Mouse (Mus musculus): ENCODE results near the gene 4930404H24Rik. TPM values are rescaled to one million over a fixed set of nuclear protein-coding genes. Genes with fewer than 3 reads are reported as not detected.

Gene 4930404H24Rik
- polyA plus RNA-seq, 1 experiment from 2014 or later: not detected

DNA sequence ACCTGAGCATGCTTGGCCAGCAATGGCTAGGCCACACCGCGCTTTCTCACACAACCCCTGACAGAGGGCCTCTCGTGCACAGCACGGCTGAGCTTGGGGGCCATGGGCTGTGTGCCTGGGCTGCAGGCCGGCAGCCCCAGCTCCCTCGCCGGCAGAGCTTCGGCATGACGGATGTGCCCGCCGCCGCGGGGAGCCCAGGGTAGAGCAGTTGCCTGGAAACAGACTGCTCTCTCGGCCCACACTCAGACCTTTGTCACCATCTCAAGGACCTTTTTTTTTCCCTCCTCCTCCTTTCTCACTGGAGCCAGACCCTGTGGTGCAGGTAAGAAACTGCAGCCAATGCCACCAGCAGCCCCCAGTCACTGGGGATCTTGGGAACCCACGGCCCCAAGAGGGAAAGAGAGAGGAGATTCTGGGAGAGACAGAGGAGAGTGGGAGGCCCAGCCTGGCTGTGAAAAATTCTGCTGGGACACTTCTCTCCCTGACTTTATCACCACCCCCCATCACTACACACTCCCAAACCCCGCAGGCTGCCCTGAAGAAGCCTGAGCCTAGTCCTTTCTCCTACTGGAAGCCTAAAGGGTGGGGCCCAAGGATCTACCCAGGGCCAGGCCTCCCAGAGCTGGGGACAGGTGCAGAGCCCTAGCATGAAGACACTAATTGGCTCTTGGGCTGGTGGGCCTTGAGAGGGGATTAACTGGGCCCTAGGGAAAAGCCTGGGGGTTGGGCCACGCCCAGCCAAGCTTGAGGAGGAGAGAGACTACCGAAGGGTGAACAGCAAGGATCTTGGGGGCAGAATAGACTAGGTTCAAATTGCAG is 16.8 kb downstream of the 4930404H24Rik start:
- H3K4me3 ChIP-seq (ENCODE audit: low read depth, low read length): no peak overlapping the region
- DNase-seq (ENCODE audit: low spot score) (peak; percentile 48), ATAC-seq (ENCODE audit: insufficient number of reproducible peaks, low FRiP score, low TSS enrichment, low read depth) (no peak)
- 11% methylated on average over 18 of the region's 18 CpGs for WGBS
- peaks cover 10% of the 10 kb centered on the region for H3K4me1 ChIP-seq (ENCODE audit: control insufficient read depth, insufficient read depth, low read length)
- no peaks in the 10 kb centered on the region for H3K36me3 ChIP-seq (ENCODE audit: control insufficient read depth, insufficient read depth, low read length)
- 0 out of 2 replicates have a peak overlapping the region, but pooled peaks have one; percentile 23 for H3K9ac ChIP-seq (ENCODE audit: low read length)
- no peak overlapping the region for H3K27ac ChIP-seq (replicated peaks; ENCODE audit: low read depth, low read length)
- no peaks in the 10 kb centered on the region for H3K9me3 ChIP-seq (ENCODE audit: control insufficient read depth, low read length)
- H3K27me3 ChIP-seq (ENCODE audit: control insufficient read depth, insufficient read depth, low read length): no peaks in the 10 kb centered on the region
- H3K4me2 ChIP-seq (ENCODE audit: low read depth, severe bottlenecking): 0 out of 2 replicates have a peak overlapping the region, but pooled peaks have one; percentile 1

DNA sequence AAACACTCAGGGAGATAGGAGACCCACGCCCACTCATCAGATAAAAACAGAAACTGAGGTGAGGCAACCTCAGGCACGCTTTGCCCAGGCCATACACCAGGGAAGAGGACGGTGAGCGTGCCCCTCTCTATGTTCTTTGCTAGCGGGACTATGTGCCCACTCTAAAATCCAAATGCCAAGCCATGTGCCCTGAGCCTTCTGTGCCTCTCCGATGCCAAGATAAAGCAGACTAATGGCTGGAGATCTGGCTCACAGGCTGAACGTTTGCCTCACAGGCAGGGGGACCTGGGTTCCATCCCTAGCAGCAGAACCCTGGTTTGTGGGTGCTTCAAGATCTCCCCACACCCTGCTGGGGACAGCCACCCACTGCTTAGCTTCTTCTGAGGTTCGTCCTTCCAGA is 17.5 kb downstream of the 4930404H24Rik start:
- no peak for DNase-seq (ENCODE audit: low spot score)
- Histone ChIP-seq H3K9me3 (ENCODE audit: control insufficient read depth, low read length) (no peaks in the 10 kb centered on the region), H3K4me1 (ENCODE audit: control insufficient read depth, insufficient read depth, low read length) (peaks cover 10% of the 10 kb centered on the region), H3K27me3 (ENCODE audit: control insufficient read depth, insufficient read depth, low read length) (no peaks in the 10 kb centered on the region), H3K27ac (replicated peaks; ENCODE audit: low read depth, low read length) (no peak overlapping the region), H3K9ac (ENCODE audit: low read length) (no peak overlapping the region), H3K4me2 (ENCODE audit: low read depth, severe bottlenecking) (no peak overlapping the region), H3K36me3 (ENCODE audit: control insufficient read depth, insufficient read depth, low read length) (no peaks in the 10 kb centered on the region), H3K4me3 (ENCODE audit: low read depth, low read length) (no peak overlapping the region)
- no peak for ATAC-seq (ENCODE audit: insufficient number of reproducible peaks, low FRiP score, low TSS enrichment, low read depth)
- WGBS: 95% methylated on average over 8 of the region's 8 CpGs

DNA sequence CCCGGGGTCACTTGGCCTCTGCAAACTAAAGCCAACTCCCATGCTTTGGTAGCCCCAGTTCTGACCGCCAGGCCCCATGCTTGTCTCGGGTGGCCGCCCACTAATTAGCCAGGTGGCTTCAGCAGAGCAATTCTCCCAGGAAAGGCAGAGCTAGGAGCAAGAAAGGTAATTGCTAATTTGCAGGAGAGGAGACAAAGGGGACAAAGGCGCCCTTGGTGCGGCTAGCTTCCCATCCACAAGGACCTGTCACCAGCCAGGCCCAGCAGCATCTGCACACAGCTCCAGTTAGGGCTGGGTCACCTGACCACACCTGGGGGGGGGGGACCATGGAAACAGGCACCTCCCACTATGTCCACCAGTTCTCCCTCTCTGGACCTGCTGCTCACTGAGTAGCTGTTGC is 19.0 kb downstream of the 4930404H24Rik start:
- no peak for DNase-seq (ENCODE audit: low spot score)
- no peak overlapping the region for H3K9ac ChIP-seq (ENCODE audit: low read length)
- no peaks in the 10 kb centered on the region for H3K36me3 ChIP-seq (ENCODE audit: control insufficient read depth, insufficient read depth, low read length)
- H3K4me3 ChIP-seq (ENCODE audit: low read depth, low read length): no peak overlapping the region
- H3K4me1 ChIP-seq (ENCODE audit: control insufficient read depth, insufficient read depth, low read length): peaks cover 10% of the 10 kb centered on the region
- no peaks in the 10 kb centered on the region for H3K9me3 ChIP-seq (ENCODE audit: control insufficient read depth, low read length)
- no peak for ATAC-seq (ENCODE audit: insufficient number of reproducible peaks, low FRiP score, low TSS enrichment, low read depth)
- WGBS: 50% methylated on average over 6 of the region's 6 CpGs
- H3K4me2 ChIP-seq (ENCODE audit: low read depth, severe bottlenecking): no peak overlapping the region
- no peaks in the 10 kb centered on the region for H3K27me3 ChIP-seq (ENCODE audit: control insufficient read depth, insufficient read depth, low read length)
- H3K27ac ChIP-seq (replicated peaks; ENCODE audit: low read depth, low read length): no peak overlapping the region

DNA sequence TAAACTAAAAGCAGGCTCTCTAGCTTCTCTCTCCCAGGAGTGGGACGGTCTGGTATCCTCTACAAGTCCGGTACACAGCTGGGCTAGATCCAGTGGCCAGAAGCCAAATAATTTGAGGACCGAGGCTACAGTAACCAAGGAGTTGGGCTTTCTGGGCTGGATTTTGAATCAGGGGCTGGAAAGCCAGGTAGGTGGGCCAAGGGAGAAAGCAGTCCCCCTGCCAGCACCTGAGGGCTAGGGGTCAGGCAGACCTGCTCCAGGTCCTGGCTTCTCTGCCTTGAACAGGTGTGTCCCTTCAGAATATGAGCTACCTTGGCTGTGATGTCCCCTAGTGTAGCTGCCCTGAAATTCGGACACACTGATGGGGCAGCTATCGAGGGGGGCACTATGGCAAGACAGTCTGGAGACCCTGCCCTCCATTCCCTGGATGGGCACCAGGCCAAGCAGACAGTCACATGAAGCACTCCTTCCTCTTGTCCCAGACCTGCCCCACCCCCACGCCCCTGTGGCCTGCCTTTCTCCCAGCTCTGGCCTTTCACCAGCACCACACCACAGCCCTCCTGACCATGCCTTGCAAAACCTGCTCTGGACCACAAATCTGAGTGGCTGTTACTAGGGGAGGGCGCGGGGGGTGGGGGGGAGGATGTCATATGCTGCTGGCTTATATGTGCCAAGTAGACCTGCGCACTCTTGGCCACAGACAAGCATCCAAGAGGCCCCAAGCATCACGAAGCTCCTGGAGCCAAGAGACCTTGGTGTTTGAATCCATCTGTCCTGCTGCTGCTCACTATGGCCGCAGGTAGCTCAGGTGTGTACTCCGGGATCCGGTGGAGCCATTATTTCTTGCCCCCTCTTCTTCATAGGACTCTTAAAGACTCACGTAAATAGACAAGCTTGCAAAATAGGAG is 20.1 kb downstream of the 4930404H24Rik start:
- no peaks in the 10 kb centered on the region for H3K27me3 ChIP-seq (ENCODE audit: control insufficient read depth, insufficient read depth, low read length)
- no peak for ATAC-seq (ENCODE audit: insufficient number of reproducible peaks, low FRiP score, low TSS enrichment, low read depth)
- no peaks in the 10 kb centered on the region for H3K36me3 ChIP-seq (ENCODE audit: control insufficient read depth, insufficient read depth, low read length)
- 87% methylated on average over 14 of the region's 14 CpGs for WGBS
- H3K4me3 ChIP-seq (ENCODE audit: low read depth, low read length): no peak overlapping the region
- no peak overlapping the region for H3K4me2 ChIP-seq (ENCODE audit: low read depth, severe bottlenecking)
- peaks cover 10% of the 10 kb centered on the region for H3K4me1 ChIP-seq (ENCODE audit: control insufficient read depth, insufficient read depth, low read length)
- H3K9ac ChIP-seq (ENCODE audit: low read length): no peak overlapping the region
- no peaks in the 10 kb centered on the region for H3K9me3 ChIP-seq (ENCODE audit: control insufficient read depth, low read length)
- no peak overlapping the region for H3K27ac ChIP-seq (replicated peaks; ENCODE audit: low read depth, low read length)
- DNase-seq (ENCODE audit: low spot score): no peak

DNA sequence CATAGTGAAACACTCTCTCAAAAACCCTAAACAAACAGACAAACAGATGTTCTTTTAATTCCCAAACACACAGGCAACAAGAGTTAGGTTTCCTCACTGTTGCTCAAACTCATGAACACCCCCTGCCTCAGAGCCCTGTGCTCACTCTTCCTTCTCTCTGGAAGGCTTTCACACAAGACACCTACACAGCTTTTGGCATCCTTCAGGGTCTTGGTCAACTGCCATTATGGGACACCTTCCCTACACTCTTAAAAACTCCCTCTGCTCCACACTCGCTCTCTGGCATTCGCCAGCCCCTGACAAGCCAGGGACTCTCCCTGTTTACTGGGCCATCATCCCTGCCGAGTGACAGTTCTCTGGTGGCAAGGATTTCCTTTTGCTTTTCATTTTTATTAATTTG is 21.4 kb downstream of the 4930404H24Rik start:
- Histone ChIP-seq H3K9ac (ENCODE audit: low read length) (no peak overlapping the region), H3K36me3 (ENCODE audit: control insufficient read depth, insufficient read depth, low read length) (0 out of 2 replicates have a peak, but pooled peaks cover 2% of the 10 kb centered on the region), H3K4me2 (ENCODE audit: low read depth, severe bottlenecking) (no peak overlapping the region), H3K4me1 (ENCODE audit: control insufficient read depth, insufficient read depth, low read length) (peaks cover 8% of the 10 kb centered on the region), H3K4me3 (ENCODE audit: low read depth, low read length) (no peak overlapping the region), H3K27me3 (ENCODE audit: control insufficient read depth, insufficient read depth, low read length) (no peaks in the 10 kb centered on the region), H3K27ac (replicated peaks; ENCODE audit: low read depth, low read length) (no peak overlapping the region), H3K9me3 (ENCODE audit: control insufficient read depth, low read length) (no peaks in the 10 kb centered on the region)
- no peak for ATAC-seq (ENCODE audit: insufficient number of reproducible peaks, low FRiP score, low TSS enrichment, low read depth)
- no peak for DNase-seq (ENCODE audit: low spot score)
- 91% methylated on average over 3 of the region's 3 CpGs for WGBS

DNA sequence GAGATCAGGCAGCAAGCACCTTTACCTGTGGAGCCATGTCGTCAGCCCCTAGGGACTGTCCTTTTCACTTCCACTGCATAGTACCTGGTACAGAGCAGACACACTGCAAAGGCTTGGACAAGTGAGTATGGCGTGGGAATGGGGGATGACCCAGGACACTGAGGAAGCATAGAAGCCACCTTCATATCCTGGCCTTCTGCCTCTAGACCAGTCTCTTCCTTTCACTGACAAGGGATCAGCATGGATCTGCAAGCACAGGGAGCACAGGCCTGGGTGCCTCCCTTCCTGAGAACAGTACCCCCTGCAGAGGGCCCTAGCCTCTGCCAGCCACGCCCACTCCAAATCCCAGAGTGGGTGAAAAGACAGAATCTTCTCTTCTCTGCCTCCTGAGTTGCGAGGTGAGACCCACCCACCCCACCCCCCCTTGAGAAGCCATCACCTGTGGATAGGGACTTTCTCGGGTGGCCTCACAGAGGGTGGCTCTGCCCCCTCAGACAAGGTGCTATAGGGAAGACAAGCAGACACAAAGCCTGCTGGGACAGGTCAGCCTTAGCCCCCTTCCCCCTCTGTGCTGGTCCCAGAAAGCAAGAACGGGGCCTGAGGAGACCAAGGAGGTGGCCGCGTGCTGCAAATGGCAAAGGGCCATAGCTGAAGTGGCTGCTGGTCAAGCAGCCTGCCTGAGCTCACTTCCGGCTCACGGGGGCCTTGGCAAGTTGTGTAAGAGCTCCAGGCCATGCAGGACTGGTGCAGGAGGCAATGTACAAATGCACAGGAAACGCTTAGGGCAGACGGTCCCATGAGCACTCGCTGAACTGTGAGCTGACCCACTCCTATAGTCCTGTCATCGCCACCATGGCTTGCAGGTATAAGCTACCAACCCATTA is 22.1 kb downstream of the 4930404H24Rik start:
- Histone ChIP-seq H3K9me3 (ENCODE audit: control insufficient read depth, low read length) (no peaks in the 10 kb centered on the region), H3K9ac (ENCODE audit: low read length) (no peak overlapping the region), H3K27ac (replicated peaks; ENCODE audit: low read depth, low read length) (no peak overlapping the region), H3K4me1 (ENCODE audit: control insufficient read depth, insufficient read depth, low read length) (peaks cover under 1% of the 10 kb centered on the region), H3K4me2 (ENCODE audit: low read depth, severe bottlenecking) (no peak overlapping the region), H3K27me3 (ENCODE audit: control insufficient read depth, insufficient read depth, low read length) (no peaks in the 10 kb centered on the region), H3K4me3 (ENCODE audit: low read depth, low read length) (no peak overlapping the region), H3K36me3 (ENCODE audit: control insufficient read depth, insufficient read depth, low read length) (0 out of 2 replicates have a peak, but pooled peaks cover 2% of the 10 kb centered on the region)
- no peak for DNase-seq (ENCODE audit: low spot score)
- ATAC-seq (ENCODE audit: insufficient number of reproducible peaks, low FRiP score, low TSS enrichment, low read depth): no peak
- 84% methylated on average over 14 of the region's 14 CpGs for WGBS

DNA sequence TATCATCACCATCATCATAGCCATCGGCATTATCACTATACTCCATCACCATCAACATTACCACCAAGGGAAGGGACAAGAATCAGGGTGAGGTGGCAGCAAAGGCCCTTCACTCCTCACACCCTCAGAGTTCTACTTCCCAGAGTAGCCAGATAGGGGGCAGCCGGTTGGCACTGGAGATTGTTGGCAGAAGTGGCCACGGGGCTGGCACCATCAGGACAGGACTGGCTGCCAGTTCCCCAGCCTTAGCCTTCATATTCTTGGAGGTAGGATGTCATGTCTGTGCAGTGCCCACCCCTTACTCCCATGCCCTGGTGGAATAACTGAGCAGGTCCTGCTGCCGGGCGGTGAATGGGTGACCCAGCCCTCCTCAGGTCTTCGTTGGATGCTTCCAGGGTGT is 23.0 kb downstream of the 4930404H24Rik start:
- H3K27ac ChIP-seq (replicated peaks; ENCODE audit: low read depth, low read length): no peak overlapping the region
- 89% methylated on average over 6 of the region's 6 CpGs for WGBS
- no peak overlapping the region for H3K4me2 ChIP-seq (ENCODE audit: low read depth, severe bottlenecking)
- no peaks in the 10 kb centered on the region for H3K27me3 ChIP-seq (ENCODE audit: control insufficient read depth, insufficient read depth, low read length)
- H3K9me3 ChIP-seq (ENCODE audit: control insufficient read depth, low read length): no peaks in the 10 kb centered on the region
- no peak overlapping the region for H3K9ac ChIP-seq (ENCODE audit: low read length)
- no peak overlapping the region for H3K4me3 ChIP-seq (ENCODE audit: low read depth, low read length)
- H3K4me1 ChIP-seq (ENCODE audit: control insufficient read depth, insufficient read depth, low read length): no peaks in the 10 kb centered on the region
- ATAC-seq (ENCODE audit: insufficient number of reproducible peaks, low FRiP score, low TSS enrichment, low read depth) (no peak), DNase-seq (ENCODE audit: low spot score) (no peak)
- H3K36me3 ChIP-seq (ENCODE audit: control insufficient read depth, insufficient read depth, low read length): 0 out of 2 replicates have a peak, but pooled peaks cover 2% of the 10 kb centered on the region
